Mouse (Mus musculus) heart, postnatal 0 days (tissue): ENCODE results near the gene Zfp708.

Source experiments
- CTCF ChIP-seq: IDR thresholded peaks from 2 replicates; pipeline ENCODE4 v1.5.1; 2016; ENCODE audit warnings: antibody characterized with exemption, control low read depth, low read depth
- EP300 ChIP-seq: IDR thresholded peaks from 2 replicates; pipeline ENCODE4 v1.6.1; 2016; ENCODE audit warnings: antibody characterized with exemption, low read depth

DNA sequence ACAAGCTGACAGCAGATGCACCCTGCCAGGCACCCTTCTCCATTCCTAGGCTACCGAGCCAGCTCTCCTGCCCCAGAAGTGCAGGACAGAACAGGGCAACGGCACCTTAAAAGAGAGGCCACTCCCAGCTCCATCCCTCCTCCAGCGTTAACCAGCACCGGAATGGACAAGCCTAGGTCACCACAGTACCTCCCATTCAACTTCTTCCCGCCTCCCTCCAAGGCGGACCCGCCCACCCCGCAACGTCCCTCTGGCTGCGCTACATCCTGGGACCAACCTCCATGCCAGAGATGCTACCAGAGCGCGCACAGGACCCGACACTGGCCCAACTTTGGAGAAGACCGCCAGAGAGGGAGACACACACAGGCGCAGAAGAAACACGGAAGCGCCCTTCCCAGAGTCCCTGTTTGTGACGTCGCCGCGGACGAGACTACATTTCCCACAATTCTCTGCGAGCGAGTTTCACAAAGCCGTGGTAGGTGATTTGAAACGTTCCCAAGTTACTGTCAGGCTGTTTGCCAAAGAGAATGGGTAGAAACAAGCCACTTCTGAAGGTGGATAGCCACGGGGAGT, 36.9 kb downstream of the Zfp708 start, which contains the start of gene Zfp712:
- TF ChIP-seq CTCF, result no peak
- no peak for TF ChIP-seq EP300
